Mouse (Mus musculus): ENCODE measurements around the gene Tmem151b. TPM values are rescaled to one million over a fixed set of nuclear protein-coding genes. Genes with fewer than 3 reads are reported as not detected.

Gene Tmem151b
- polyA plus RNA-seq (2015; fragmentation: Nextera tagmentation; extraction: Ambion mirVana), result 2.2 and 2.5 TPM in 2 replicates

- under 1% methylated on average over 16 of the region's 29 CpGs for WGBS
- Histone ChIP-seq H3K4me1 (ENCODE audit: control insufficient read depth, insufficient read depth, low read length) (peaks cover 14% of the 10 kb centered on the region), H3K27ac (ENCODE audit: low read length) (peak within 1 kb of the TSS; percentile 23; the same call in 1 of the 2 replicates), H3K27me3 (replicated peaks; ENCODE audit: control insufficient read depth, insufficient read depth, low read length) (peaks cover 42% of the 10 kb centered on the region), H3K4me3 (ENCODE audit: low read length) (peak within 1 kb of the TSS; percentile 73), H3K9me3 (ENCODE audit: control insufficient read depth, low read length) (no peaks in the 10 kb centered on the region), H3K4me2 (ENCODE audit: low read depth, low read length) (peak within 1 kb of the TSS; percentile 99), H3K9ac (ENCODE audit: low read depth, low read length) (peak within 1 kb of the TSS; percentile 73), H3K36me3 (ENCODE audit: control insufficient read depth, insufficient read depth, low read length) (no peaks in the 10 kb centered on the region)
- ATAC-seq, result peak; percentile 45
Measured at GRCm38 (mm10) chr17:45549617-45550181, at the start of gene Tmem151b. TSS of gene Tmem151b (minus strand) at chr17:45549677.

GRCm38 (mm10) chr17:45598891-45599290 is 49.4 kb upstream of the Tmem151b start:
- no peaks in the 10 kb centered on the region for H3K36me3 ChIP-seq (ENCODE audit: control insufficient read depth, insufficient read depth, low read length)
- ATAC-seq, result peak; percentile 39
- peak overlapping the region; percentile 74 for H3K27ac ChIP-seq (ENCODE audit: low read length)
- no peaks in the 10 kb centered on the region for H3K9me3 ChIP-seq (ENCODE audit: control insufficient read depth, low read length)
- H3K4me3 ChIP-seq (ENCODE audit: low read length), result peak overlapping the region; percentile 44
- 30% methylated on average over 3 of the region's 3 CpGs for WGBS
- H3K4me2 ChIP-seq (ENCODE audit: low read depth, low read length), result peak overlapping the region; percentile 76
- peak overlapping the region; percentile 66 for H3K9ac ChIP-seq (ENCODE audit: low read depth, low read length)
- no peaks in the 10 kb centered on the region for H3K27me3 ChIP-seq (replicated peaks; ENCODE audit: control insufficient read depth, insufficient read depth, low read length)
- peaks cover 61% of the 10 kb centered on the region for H3K4me1 ChIP-seq (ENCODE audit: control insufficient read depth, insufficient read depth, low read length)

GRCm38 (mm10) chr17:45598376-45598775 is 48.9 kb upstream of the Tmem151b start:
- H3K9me3 ChIP-seq (ENCODE audit: control insufficient read depth, low read length), result no peaks in the 10 kb centered on the region
- H3K36me3 ChIP-seq (ENCODE audit: control insufficient read depth, insufficient read depth, low read length), result no peaks in the 10 kb centered on the region
- ATAC-seq, result no peak
- H3K9ac ChIP-seq (ENCODE audit: low read depth, low read length), result no peak overlapping the region
- no peak overlapping the region for H3K4me2 ChIP-seq (ENCODE audit: low read depth, low read length)
- no peak overlapping the region for H3K4me3 ChIP-seq (ENCODE audit: low read length)
- H3K27ac ChIP-seq (ENCODE audit: low read length), result peak overlapping the region; percentile 43
- no peaks in the 10 kb centered on the region for H3K27me3 ChIP-seq (replicated peaks; ENCODE audit: control insufficient read depth, insufficient read depth, low read length)
- H3K4me1 ChIP-seq (ENCODE audit: control insufficient read depth, insufficient read depth, low read length), result peaks cover 66% of the 10 kb centered on the region
- WGBS, result 88% methylated on average over 2 of the region's 2 CpGs

- Histone ChIP-seq H3K4me1 (ENCODE audit: control insufficient read depth, insufficient read depth, low read length) (peaks cover 72% of the 10 kb centered on the region), H3K27ac (ENCODE audit: low read length) (no peak overlapping the region), H3K36me3 (ENCODE audit: control insufficient read depth, insufficient read depth, low read length) (no peaks in the 10 kb centered on the region), H3K4me3 (ENCODE audit: low read length) (no peak overlapping the region), H3K4me2 (ENCODE audit: low read depth, low read length) (no peak overlapping the region), H3K9ac (ENCODE audit: low read depth, low read length) (no peak overlapping the region), H3K9me3 (ENCODE audit: control insufficient read depth, low read length) (no peaks in the 10 kb centered on the region), H3K27me3 (replicated peaks; ENCODE audit: control insufficient read depth, insufficient read depth, low read length) (no peaks in the 10 kb centered on the region)
- no peak for ATAC-seq
- WGBS, result 37% methylated on average over 3 of the region's 3 CpGs
Measured at GRCm38 (mm10) chr17:45597787-45598186, 48.3 kb upstream of the Tmem151b start.

GRCm38 (mm10) chr17:45596631-45597396 is 47.3 kb upstream of the Tmem151b start:
- peak overlapping the region; percentile 24; the same call in 1 of the 2 replicates for H3K27ac ChIP-seq (ENCODE audit: low read length)
- H3K36me3 ChIP-seq (ENCODE audit: control insufficient read depth, insufficient read depth, low read length), result no peaks in the 10 kb centered on the region
- no peak overlapping the region for H3K9ac ChIP-seq (ENCODE audit: low read depth, low read length)
- ATAC-seq, result no peak
- no peaks in the 10 kb centered on the region for H3K9me3 ChIP-seq (ENCODE audit: control insufficient read depth, low read length)
- WGBS, result 41% methylated on average over 11 of the region's 11 CpGs
- no peaks in the 10 kb centered on the region for H3K27me3 ChIP-seq (replicated peaks; ENCODE audit: control insufficient read depth, insufficient read depth, low read length)
- H3K4me1 ChIP-seq (ENCODE audit: control insufficient read depth, insufficient read depth, low read length), result peaks cover 81% of the 10 kb centered on the region
- H3K4me2 ChIP-seq (ENCODE audit: low read depth, low read length), result no peak overlapping the region
- H3K4me3 ChIP-seq (ENCODE audit: low read length), result no peak overlapping the region

GRCm38 (mm10) chr17:45595736-45596390 is 46.4 kb upstream of the Tmem151b start:
- Histone ChIP-seq H3K36me3 (ENCODE audit: control insufficient read depth, insufficient read depth, low read length) (no peaks in the 10 kb centered on the region), H3K27ac (ENCODE audit: low read length) (no peak overlapping the region), H3K4me2 (ENCODE audit: low read depth, low read length) (peak overlapping the region; percentile 100), H3K4me3 (ENCODE audit: low read length) (peak overlapping the region; percentile 68), H3K9me3 (ENCODE audit: control insufficient read depth, low read length) (no peaks in the 10 kb centered on the region), H3K9ac (ENCODE audit: low read depth, low read length) (peak overlapping the region; percentile 78), H3K27me3 (replicated peaks; ENCODE audit: control insufficient read depth, insufficient read depth, low read length) (no peaks in the 10 kb centered on the region), H3K4me1 (ENCODE audit: control insufficient read depth, insufficient read depth, low read length) (peaks cover 72% of the 10 kb centered on the region)
- peak; percentile 4; the same call in 1 of the 2 replicates for ATAC-seq
- 8% methylated on average over 23 of the region's 23 CpGs for WGBS

GRCm38 (mm10) chr17:45594881-45595735 is 45.6 kb upstream of the Tmem151b start:
- H3K4me2 ChIP-seq (ENCODE audit: low read depth, low read length), result peak overlapping the region; percentile 100
- peak overlapping the region; percentile 68 for H3K4me3 ChIP-seq (ENCODE audit: low read length)
- 2% methylated on average over 58 of the region's 58 CpGs for WGBS
- no peak overlapping the region for H3K27ac ChIP-seq (ENCODE audit: low read length)
- peaks cover 67% of the 10 kb centered on the region for H3K4me1 ChIP-seq (ENCODE audit: control insufficient read depth, insufficient read depth, low read length)
- H3K36me3 ChIP-seq (ENCODE audit: control insufficient read depth, insufficient read depth, low read length), result no peaks in the 10 kb centered on the region
- no peaks in the 10 kb centered on the region for H3K27me3 ChIP-seq (replicated peaks; ENCODE audit: control insufficient read depth, insufficient read depth, low read length)
- peak; percentile 61 for ATAC-seq
- H3K9me3 ChIP-seq (ENCODE audit: control insufficient read depth, low read length), result no peaks in the 10 kb centered on the region
- peak overlapping the region; percentile 78 for H3K9ac ChIP-seq (ENCODE audit: low read depth, low read length)

GRCm38 (mm10) chr17:45594195-45594594 is 44.7 kb upstream of the Tmem151b start:
- peaks cover 59% of the 10 kb centered on the region for H3K4me1 ChIP-seq (ENCODE audit: control insufficient read depth, insufficient read depth, low read length)
- no peak for ATAC-seq
- no peak overlapping the region for H3K27ac ChIP-seq (ENCODE audit: low read length)
- H3K4me3 ChIP-seq (ENCODE audit: low read length), result peak overlapping the region; percentile 68
- H3K27me3 ChIP-seq (replicated peaks; ENCODE audit: control insufficient read depth, insufficient read depth, low read length), result no peaks in the 10 kb centered on the region
- H3K36me3 ChIP-seq (ENCODE audit: control insufficient read depth, insufficient read depth, low read length), result peaks cover 4% of the 10 kb centered on the region; the same call in 1 of the 2 replicates
- 55% methylated on average over 8 of the region's 8 CpGs for WGBS
- H3K4me2 ChIP-seq (ENCODE audit: low read depth, low read length), result peak overlapping the region; percentile 100
- no peaks in the 10 kb centered on the region for H3K9me3 ChIP-seq (ENCODE audit: control insufficient read depth, low read length)
- H3K9ac ChIP-seq (ENCODE audit: low read depth, low read length), result peak overlapping the region; percentile 12; the same call in 1 of the 2 replicates

Measured in intestine, embryonic 16.5 days (tissue).